Mouse (Mus musculus) liver, adult (tissue): Measurements from ENCODE around the gene Exoc1.

Experiments used
- GATA4 ChIP-seq: IDR thresholded peaks from 2 replicates; pipeline ENCODE4 v1.6.1; 2014; ENCODE audit warnings: mild to moderate bottlenecking, low read length; ENCODE audit not compliant: insufficient replicate concordance

The Exoc1 gene

DNA sequence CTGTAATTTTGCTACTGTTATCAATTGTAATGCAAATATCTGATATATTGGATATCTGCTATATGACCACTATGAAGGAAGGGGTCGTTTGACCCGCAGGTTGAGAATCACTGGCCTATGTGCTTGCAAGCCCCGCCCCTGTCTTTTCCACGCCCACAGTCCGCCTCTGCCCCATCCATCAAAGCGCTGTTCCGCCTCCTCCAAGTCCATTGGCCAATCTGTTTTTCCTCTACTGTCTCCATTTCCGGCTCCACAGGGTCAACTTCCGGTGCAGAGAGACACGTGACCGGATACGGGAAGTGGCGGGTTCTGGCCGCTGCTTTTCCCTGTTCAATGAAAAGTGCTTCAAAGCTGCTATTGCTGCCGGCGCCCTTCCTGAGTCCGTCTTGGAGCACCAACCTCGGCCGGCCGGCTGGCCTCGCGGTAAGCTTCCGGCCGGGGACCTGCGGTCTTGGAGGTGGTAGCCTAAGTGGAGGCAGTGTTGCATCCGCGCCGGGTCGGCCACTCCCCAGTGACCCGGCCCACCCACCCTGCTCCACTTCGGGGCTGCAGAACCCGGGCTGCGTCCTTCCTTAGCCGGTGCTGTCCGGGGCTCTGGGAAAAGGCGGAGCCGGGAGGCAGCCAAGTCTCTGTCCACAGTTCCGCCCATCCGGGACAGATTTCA is at the start of gene Exoc1:
Gene Exoc1, plus strand, starts transcription at position 272 of the 664 bp plus-strand sequence.
- no peak for TF ChIP-seq GATA4

DNA sequence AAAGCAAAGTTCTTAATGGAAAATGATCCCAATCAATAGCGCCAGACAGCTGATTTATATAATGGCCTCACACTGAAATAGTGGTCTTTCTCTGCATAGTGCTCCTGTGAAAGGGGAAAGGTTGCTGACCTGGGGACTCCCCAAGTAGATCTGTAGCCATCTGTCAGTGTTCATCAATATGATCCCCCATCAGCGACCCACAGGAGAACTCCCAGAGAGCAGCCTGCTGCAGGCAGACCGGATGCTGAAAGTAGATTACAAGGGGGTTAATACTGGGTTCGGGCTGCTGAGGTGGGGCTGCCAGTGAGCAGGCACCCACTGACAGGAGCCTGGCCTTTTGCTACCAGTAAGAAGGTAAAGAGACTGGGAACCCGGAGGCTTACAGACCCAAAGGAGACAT is 45.3 kb upstream of the Exoc1 start, which contains the start of gene Gm7271:
Gene Gm7271, plus strand, starts transcription at position 230 of the 400 bp plus-strand sequence.
- TF ChIP-seq GATA4: no peak

DNA sequence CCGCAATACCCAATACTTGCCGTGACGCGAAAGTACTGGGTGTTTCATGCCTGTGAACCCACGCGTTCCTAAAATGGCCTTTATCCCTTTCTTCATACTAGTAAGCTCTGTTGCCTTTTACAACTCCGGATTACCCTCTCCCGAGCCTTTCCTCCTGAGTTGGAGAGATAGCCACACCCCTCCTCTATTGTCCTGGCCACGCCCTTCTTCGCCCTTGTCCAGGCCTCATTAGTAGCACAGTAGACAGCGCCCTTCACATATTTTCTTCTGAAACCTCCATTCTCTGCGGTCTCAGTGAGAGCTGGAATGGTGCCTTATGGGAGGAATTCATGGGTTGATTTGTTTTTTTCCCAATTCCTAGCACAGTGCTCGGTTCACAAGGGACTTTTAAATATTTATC is 34.0 kb upstream of the Exoc1 start:
- no peak for TF ChIP-seq GATA4

DNA sequence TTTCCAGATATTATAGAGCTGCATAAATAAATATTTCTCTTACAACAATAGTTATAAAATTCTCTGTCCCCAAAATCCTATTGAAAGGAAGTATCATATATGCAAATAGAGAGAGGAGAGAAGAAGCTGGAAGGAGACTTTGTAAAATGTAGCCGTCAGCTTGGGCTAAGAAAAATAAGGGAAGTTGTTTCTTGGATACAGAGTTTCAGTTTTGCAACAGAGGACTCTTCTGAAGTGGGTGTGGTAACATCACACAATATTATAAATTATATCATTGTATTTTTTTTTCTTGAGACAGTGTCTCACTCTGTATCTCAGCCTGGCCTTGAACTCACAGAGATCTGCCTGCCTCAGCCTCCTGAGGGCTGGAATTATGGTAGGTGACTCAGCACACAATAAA is 6.7 kb upstream of the Exoc1 start:
- no peak for TF ChIP-seq GATA4

DNA sequence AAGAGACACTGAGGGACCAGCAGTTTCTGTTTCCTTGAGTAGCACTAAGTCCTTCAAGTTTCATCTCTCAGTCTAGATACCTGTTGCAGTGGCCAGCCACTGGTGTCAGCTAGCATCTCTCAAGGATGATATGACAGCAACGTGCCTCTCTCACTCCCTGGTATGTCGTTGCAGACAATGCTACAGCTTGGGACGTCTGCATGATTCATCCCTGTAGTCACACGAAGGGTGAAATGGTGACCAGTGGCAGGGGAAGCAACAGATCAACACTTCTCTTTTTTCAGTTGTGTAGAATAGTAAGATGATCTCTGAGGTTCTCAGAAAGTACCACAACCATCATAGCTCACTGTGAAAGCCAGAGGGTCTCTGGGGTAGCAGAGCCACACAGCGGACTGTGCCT is 4.5 kb upstream of the Exoc1 start:
- TF ChIP-seq GATA4: no peak

DNA sequence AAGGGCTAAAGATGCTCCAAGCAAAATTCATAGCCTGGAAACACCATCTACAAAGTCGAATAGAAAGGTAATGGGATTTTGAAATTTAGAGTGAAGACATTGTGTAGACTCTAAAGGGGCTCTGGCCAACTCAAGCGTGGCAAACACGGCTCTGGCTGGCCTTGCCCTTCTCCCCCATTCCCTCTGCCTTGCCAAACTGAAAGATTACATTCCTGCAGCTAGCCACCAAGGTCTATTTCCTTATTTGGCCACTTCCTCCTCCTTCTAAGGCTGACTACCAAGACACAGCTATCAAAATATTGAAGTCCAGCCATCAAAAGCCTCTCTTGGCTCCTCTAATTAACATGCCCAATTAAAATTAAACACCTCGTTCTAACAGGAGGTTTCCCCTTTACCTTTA is 4.0 kb upstream of the Exoc1 start:
- TF ChIP-seq GATA4: no peak

DNA sequence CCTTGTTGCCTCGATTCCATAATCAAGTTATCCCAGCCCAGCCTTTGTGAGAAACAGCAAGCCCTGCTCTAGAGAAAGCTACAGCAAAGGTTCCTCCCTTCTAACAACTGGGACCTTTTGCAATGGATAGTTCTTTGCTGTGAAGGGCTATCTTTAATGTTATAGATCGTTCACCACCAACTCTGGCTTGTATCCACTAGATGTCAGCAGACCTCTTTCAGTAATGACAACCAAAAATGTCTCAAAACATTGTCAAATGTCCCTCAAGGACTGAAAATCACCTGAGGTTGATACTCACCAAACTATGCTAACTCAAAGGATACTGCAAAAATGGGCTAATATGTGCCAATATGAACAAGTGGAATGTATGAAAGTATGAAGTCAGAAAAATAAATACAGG is 3.3 kb upstream of the Exoc1 start:
- TF ChIP-seq GATA4: no peak

DNA sequence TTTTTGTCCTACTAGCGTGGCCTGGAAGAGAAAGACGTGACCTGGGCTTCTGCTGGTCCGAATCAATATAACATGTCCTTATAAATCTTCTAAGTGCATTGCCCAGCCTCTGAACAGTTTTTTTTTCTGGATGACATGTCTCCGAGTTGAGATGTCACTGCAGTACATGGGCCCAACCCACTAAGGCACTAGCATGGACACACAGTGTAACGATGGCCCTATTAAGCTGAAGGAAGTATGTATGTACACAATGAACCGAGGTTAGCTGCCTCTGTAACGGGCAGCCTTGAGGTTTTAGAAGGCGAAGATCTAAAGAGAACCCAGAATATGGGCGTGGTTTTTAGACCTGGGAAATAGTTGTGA is 574 bp downstream of the Exoc1 start:
- no peak for TF ChIP-seq GATA4

DNA sequence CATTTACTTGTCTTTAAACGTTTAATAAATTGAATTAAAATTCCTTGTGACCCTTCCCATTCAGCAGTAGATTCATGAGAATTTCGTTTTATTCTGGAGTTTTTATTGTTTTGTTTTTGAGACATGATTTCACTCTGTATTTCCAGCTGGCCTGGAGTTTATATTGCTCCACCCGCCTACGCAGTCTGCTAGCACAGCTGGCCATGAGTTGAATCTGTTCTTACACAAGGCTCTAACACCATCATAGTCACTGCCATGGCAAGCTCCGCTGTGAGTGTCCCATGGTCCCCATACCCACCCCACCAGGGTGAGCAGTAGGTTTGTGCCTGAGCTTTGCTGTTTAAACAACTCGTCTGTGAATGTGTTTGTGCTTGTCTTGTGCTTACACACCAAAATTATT is 4.1 kb downstream of the Exoc1 start:
- no peak for TF ChIP-seq GATA4

DNA sequence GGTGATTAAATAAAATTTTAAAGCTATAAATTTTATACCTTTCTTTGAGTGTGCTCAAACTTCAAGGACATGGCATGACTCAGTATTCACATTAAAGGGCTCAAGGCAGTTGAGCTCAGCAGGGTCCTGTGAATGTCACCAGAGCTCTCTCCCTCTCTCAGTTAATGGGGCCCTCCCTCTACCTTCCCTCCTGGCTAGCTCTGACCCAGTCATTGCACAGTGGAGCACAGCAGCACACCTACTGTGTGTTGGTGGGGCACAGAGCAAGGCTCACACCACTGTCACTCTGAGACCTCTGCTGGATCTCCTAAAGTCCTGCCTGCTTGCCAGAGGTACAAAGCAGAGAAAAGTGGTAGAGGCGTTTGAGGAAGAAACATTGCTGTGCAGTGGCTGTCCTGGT is 7.1 kb downstream of the Exoc1 start:
- TF ChIP-seq GATA4: no peak

DNA sequence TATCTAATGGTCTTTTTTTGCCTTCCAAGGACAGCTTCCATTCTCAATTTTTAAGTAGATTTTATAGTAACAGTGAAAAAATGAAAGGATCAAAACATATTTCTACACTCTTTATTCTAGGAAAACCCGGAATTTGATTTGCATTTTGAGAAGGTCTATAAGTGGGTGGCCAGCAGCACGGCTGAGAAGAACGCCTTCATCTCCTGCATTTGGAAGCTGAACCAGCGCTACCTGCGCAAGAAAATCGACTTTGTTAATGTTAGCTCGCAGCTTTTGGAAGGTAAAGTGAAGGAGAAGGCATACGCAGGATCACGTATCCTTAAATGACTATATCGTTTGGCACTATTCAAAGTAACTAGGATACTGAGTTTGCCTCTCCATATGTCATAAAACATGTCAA is 8.5 kb downstream of the Exoc1 start:
- no peak for TF ChIP-seq GATA4

DNA sequence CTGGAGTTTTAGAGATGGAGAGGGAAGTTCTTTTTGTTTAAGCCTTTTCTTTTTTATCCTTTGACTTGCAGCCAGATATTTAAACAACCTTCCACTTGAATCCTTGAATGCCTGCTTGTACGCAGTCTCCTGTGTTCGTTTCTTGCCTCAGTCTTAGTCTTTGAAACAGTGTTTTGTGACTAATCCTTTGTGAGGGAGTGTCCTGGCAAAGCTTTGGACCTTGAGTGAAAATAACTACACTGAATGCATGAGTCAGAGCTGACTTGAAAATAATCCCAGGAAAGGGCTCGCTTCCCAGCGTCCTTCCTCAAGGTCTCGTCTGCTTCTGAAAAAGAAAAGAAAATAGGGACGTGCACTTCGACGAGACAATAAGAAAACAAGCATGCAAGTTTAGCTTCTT is 11.1 kb downstream of the Exoc1 start:
- TF ChIP-seq GATA4: no peak

DNA sequence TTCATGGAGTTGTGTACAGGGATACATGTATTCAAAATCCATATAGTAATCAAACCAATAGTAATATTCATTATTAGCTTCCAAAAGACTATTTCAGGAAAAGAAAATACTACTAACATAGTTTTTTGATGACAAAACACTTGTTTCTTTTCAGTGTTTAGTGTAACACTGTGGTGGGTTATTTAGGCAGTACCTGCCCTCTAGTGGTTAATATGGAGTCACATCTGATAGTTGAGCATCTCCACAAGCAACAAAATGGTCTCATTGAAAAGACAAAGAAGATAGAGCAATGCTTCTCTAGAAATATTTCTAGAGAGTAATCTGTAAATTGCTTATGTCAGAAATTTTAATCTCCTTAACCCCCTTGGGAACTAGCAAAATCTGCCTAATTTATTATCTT is 11.7 kb downstream of the Exoc1 start:
- no peak for TF ChIP-seq GATA4

DNA sequence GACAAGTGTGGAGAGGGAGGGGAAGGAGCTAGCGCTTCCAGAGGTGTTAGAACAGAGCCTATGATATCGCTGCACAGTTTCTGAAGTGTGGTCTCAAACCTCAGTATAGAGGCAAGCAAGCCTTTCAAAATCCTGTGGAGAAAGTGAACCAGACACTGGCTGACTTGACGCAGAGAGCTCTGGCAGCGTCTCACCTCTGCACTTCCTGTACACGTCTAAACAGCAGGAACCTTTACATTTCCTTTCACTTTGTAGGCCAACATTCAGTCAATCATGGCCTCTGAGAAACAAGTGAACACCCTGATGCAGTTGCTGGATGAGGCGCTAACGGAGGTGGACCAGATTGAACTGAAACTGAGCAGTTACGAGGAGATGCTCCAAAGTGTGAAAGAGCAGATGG is 14.1 kb downstream of the Exoc1 start:
- no peak for TF ChIP-seq GATA4

DNA sequence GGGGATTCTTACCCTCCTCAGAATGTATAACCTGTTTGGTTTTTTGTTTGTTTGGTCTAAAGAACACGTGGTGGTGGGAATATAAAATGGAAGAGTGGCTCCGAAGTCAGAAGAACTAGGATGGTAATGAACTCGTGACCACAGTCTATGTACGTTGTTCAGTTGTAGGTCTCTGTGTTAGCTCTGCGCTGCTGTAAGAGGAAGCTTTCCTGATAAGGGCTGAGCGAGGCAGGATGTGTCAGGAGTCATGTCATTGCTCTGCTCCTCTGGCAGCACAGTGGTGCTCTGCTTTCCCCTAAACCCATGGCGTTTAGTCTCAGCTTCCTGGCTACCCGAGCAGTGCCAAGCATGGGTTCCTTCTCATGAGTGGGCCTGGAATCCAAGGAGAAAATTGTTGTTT is 21.3 kb downstream of the Exoc1 start:
- TF ChIP-seq GATA4: peak; percentile 25; the same call in 1 of the 2 replicates

DNA sequence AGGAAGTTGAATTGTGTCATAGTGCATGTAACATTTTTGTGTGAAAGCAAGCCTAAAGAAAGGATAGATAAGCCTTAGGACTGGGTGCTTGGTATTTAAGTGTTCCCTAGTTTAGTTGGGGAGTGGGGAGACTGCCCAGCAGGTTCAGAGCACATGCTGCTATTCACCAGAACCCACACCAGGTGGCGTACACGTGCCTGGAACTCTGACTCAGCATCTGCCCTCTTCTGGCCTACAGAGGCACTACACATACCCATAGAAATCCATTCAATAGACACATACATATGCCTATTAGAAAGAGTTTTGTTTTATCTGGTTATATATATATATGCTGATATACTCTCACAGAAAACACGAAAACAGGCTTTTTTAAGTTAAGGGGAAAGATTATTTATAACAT is 36.2 kb downstream of the Exoc1 start:
- no peak for TF ChIP-seq GATA4

DNA sequence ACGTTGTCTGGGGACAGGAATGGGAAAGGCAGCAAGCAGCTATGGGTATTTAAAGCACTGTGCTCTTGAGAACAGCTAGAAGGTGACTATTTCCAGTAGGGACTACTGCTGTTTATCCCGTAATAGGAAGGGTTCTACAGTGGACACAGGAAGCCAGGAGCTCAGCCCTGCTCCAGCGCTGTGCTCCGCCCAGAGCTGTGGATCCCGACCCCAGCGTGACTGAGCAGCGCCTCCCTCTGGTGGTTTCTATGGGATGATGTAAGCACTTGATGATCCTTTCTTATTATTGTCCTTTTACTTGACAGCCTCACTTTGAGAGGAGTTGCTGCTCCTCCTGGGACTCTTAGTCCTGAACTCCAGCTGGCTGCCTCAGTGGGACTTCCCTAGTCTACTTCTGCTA is 45.1 kb downstream of the Exoc1 start:
- TF ChIP-seq GATA4: no peak

DNA sequence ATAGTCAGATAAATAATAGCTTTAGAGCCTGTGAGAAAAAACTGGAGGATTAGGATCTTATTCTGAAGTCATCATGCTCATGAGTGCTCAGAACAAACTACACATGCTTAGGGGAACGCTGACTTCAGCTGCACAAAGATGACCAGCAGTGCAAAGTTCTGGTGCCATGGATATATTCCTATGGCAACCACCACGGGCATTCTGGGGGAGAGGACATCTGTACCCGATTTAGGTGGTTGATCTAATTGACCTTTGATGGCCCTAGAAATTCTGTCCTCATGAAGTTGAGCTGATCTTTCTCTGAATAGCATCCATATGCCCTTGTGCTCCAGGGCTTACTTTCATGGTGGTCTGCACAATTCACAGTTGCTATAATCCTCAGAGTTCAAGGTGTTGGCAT is 47.9 kb downstream of the Exoc1 start:
- no peak for TF ChIP-seq GATA4

DNA sequence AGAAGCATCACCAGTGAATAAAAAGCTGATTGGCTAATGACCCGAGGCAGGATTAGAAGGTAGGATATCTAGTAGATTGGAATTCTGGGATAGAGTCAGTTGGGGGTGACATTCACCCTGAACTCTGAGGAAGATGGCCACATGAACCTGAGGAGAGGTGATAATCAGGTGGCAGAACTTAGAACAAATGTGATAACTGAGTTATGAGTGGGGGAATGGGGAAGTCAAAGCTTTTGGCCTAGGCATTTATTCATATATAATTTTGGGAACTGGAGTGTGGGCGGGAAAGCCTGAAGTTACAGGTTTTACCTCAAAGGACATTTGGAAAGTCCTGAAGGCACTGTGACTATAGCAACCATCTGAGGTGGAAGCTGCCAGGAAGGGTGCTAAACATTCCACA is 56.3 kb downstream of the Exoc1 start:
- TF ChIP-seq GATA4: no peak
